Mouse (Mus musculus) midbrain, embryonic 16.5 days (tissue): ENCODE results near the gene Grin1. TPM values are rescaled to one million over a fixed set of nuclear protein-coding genes. Genes with fewer than 3 reads are reported as not detected.

Source experiments
- ATAC-seq: fragments of 200-750 bp; cut with Nextera tagmentation; 2 replicates; pipeline ENCODE4 v1.8.0; 2017; ENCODE audit warnings: moderate TSS enrichment
- H3K27ac ChIP-seq: fragments of 300-500 bp; sonication (generic); 2 replicates; pipeline ENCODE4 v1.5.1; 2014; ENCODE audit warnings: mild to moderate bottlenecking, low read length, mixed read lengths
- H3K27me3 ChIP-seq: fragments of 300-500 bp; sonication (generic); 2 replicates; pipeline ENCODE4 v1.6.1; 2014; ENCODE audit warnings: low read depth, low read length, mixed read lengths; ENCODE audit not compliant: control insufficient read depth, insufficient read depth
- H3K36me3 ChIP-seq: fragments of 300-500 bp; sonication (generic); 2 replicates; pipeline ENCODE4 v1.6.1; 2014; ENCODE audit warnings: mild to moderate bottlenecking, low read length, moderate library complexity, mixed read lengths; ENCODE audit not compliant: control insufficient read depth, insufficient read depth
- H3K4me1 ChIP-seq: fragments of 300-500 bp; sonication (generic); 2 replicates; pipeline ENCODE4 v1.6.1; 2014; ENCODE audit warnings: mild to moderate bottlenecking, low read length, mixed read lengths; ENCODE audit not compliant: control insufficient read depth, insufficient read depth
- H3K4me2 ChIP-seq: fragments of 300-500 bp; sonication (generic); 2 replicates; pipeline ENCODE4 v1.6.1; 2014; ENCODE audit warnings: mild to moderate bottlenecking, low read length, mixed read lengths
- H3K4me3 ChIP-seq: fragments of 300-500 bp; sonication (generic); 2 replicates; pipeline ENCODE4 v1.5.1; 2014; ENCODE audit warnings: low read depth, mild to moderate bottlenecking, low read length, moderate library complexity, mixed read lengths
- H3K9ac ChIP-seq: fragments of 300-500 bp; sonication (generic); 2 replicates; pipeline ENCODE4 v1.6.1; 2014; ENCODE audit warnings: low read depth, low read length, mixed read lengths
- H3K9me3 ChIP-seq: fragments of 300-500 bp; sonication (generic); replicated peaks from 2 replicates; pipeline ENCODE4 v1.6.1; 2014; ENCODE audit warnings: mild to moderate bottlenecking, low read length, mixed read lengths; ENCODE audit not compliant: control insufficient read depth, poor library complexity, severe bottlenecking
- WGBS: fragments of 180-500 bp; shearing (Covaris S2); extraction: QIAGEN DNeasy Blood & Tissue Kit; methylation state at CpG from one replicate; pipeline ENCODE4 v1.1.7; 2014; 5-methylcytosine and 5-hydroxymethylcytosine counted together
- polyA plus RNA-seq: library from polyadenylated mRNA; unstranded; fragments of >200 nt; fragmentation: Nextera tagmentation; extraction: Ambion mirVana; gene quantifications from 2 replicates; pipeline ENCODE4 v1.2.1, GENCODE M21; 2015

The Grin1 gene
- polyA plus RNA-seq, 1 experiment from 2014 or later, result 52.7 TPM

- Histone ChIP-seq H3K4me2 (peak overlapping the region; percentile 35), H3K27me3 (peaks cover 62% of the 10 kb centered on the region), H3K9ac (peak overlapping the region; percentile 42; the same call in 1 of the 2 replicates), H3K36me3 (peaks cover 18% of the 10 kb centered on the region), H3K9me3 (no peaks in the 10 kb centered on the region), H3K4me1 (peaks cover 23% of the 10 kb centered on the region), H3K27ac (no peak overlapping the region), H3K4me3 (peak overlapping the region; percentile 5)
- WGBS, result 1% methylated on average over 54 of the region's 54 CpGs
- ATAC-seq, result peak; percentile 65
Observed at GRCm38 (mm10) chr2:25290101-25290815, 28.7 kb downstream of the Grin1 start.

- peaks cover 58% of the 10 kb centered on the region for H3K27me3 ChIP-seq
- no peak for ATAC-seq
Observed at GRCm38 (mm10) chr2:25289651-25290050, 29.3 kb downstream of the Grin1 start, which contains the start of gene Lrrc26. Gene Lrrc26, plus strand, starts transcription at chr2:25289915.

GRCm38 (mm10) chr2:25288734-25289345, 30.1 kb downstream of the Grin1 start:
- Histone ChIP-seq H3K36me3 (peaks cover 19% of the 10 kb centered on the region), H3K4me2 (no peak overlapping the region), H3K4me3 (no peak overlapping the region), H3K27me3 (peaks cover 50% of the 10 kb centered on the region), H3K9ac (no peak overlapping the region), H3K27ac (no peak overlapping the region), H3K9me3 (no peaks in the 10 kb centered on the region), H3K4me1 (peaks cover 23% of the 10 kb centered on the region)
- WGBS, result 86% methylated on average over 7 of the region's 7 CpGs
- ATAC-seq, result no peak

More at GRCm38 (mm10) chr2:25289651-25290050, 29.3 kb downstream of the Grin1 start, which contains the start of gene Lrrc26:
- peak within 1 kb of the TSS; percentile 35 for H3K4me2 ChIP-seq
- H3K4me1 ChIP-seq, result peaks cover 23% of the 10 kb centered on the region
- no peaks in the 10 kb centered on the region for H3K9me3 ChIP-seq
- peaks cover 19% of the 10 kb centered on the region for H3K36me3 ChIP-seq
- peak within 1 kb of the TSS; percentile 5 for H3K4me3 ChIP-seq
- WGBS, result 6% methylated on average over 11 of the region's 11 CpGs
- H3K9ac ChIP-seq, result peak within 1 kb of the TSS; percentile 42; the same call in 1 of the 2 replicates
- no peak within 1 kb of the TSS for H3K27ac ChIP-seq

- no peak for ATAC-seq
- WGBS, result 81% methylated on average over 6 of the region's 6 CpGs
Observed at GRCm38 (mm10) chr2:25287927-25288649, 30.9 kb downstream of the Grin1 start, which contains the start of gene Tmem210. Gene Tmem210, plus strand, starts transcription at chr2:25288145.

GRCm38 (mm10) chr2:25286837-25287636, 31.9 kb downstream of the Grin1 start:
- Histone ChIP-seq H3K27me3 (peaks cover 33% of the 10 kb centered on the region), H3K4me3 (no peak overlapping the region), H3K4me1 (peaks cover 18% of the 10 kb centered on the region), H3K36me3 (peaks cover 22% of the 10 kb centered on the region), H3K27ac (no peak overlapping the region), H3K9me3 (no peaks in the 10 kb centered on the region), H3K4me2 (no peak overlapping the region), H3K9ac (no peak overlapping the region)
- no peak for ATAC-seq
- WGBS, result 59% methylated on average over 7 of the region's 7 CpGs

More at GRCm38 (mm10) chr2:25287927-25288649, 30.9 kb downstream of the Grin1 start, which contains the start of gene Tmem210:
- peaks cover 43% of the 10 kb centered on the region for H3K27me3 ChIP-seq
- peaks cover 23% of the 10 kb centered on the region for H3K4me1 ChIP-seq
- no peak within 1 kb of the TSS for H3K4me3 ChIP-seq
- no peak within 1 kb of the TSS for H3K27ac ChIP-seq
- H3K36me3 ChIP-seq, result peaks cover 19% of the 10 kb centered on the region
- H3K9me3 ChIP-seq, result no peaks in the 10 kb centered on the region
- H3K9ac ChIP-seq, result no peak within 1 kb of the TSS
- no peak within 1 kb of the TSS for H3K4me2 ChIP-seq

GRCm38 (mm10) chr2:25286314-25286713, 32.7 kb downstream of the Grin1 start:
- H3K36me3 ChIP-seq, result peaks cover 22% of the 10 kb centered on the region
- WGBS, result 87% methylated on average over 1 of the region's 1 CpGs
- H3K9ac ChIP-seq, result no peak overlapping the region
- no peak overlapping the region for H3K27ac ChIP-seq
- no peak overlapping the region for H3K4me3 ChIP-seq
- peaks cover 14% of the 10 kb centered on the region for H3K4me1 ChIP-seq
- no peak overlapping the region for H3K4me2 ChIP-seq
- no peak for ATAC-seq
- no peaks in the 10 kb centered on the region for H3K9me3 ChIP-seq
- H3K27me3 ChIP-seq, result peaks cover 26% of the 10 kb centered on the region

GRCm38 (mm10) chr2:25285551-25285950, 33.4 kb downstream of the Grin1 start:
- WGBS, result 92% methylated on average over 2 of the region's 2 CpGs
- Histone ChIP-seq H3K4me3 (no peak overlapping the region), H3K4me1 (peaks cover 8% of the 10 kb centered on the region), H3K27me3 (peaks cover 19% of the 10 kb centered on the region), H3K9me3 (no peaks in the 10 kb centered on the region), H3K4me2 (no peak overlapping the region), H3K27ac (no peak overlapping the region), H3K9ac (no peak overlapping the region), H3K36me3 (peaks cover 27% of the 10 kb centered on the region)
- no peak for ATAC-seq
